Mouse (Mus musculus) urinary bladder, postnatal 36 days (tissue): ENCODE data around the gene Usp22.
"Not testable (repeated sequence)": the region's sequence is repeated elsewhere in the genome, so short reads cannot be mapped to it uniquely, and the experiment has no call there.

Experiments
- DNase-seq, 2 experiments: peaks; one replicate each; pipeline ENCODE4 v3.0.0; 2022; ENCODE audit warnings: low spot score in 2 of 2, mixed read lengths in 1 of 2

Usp22 gene

DNA sequence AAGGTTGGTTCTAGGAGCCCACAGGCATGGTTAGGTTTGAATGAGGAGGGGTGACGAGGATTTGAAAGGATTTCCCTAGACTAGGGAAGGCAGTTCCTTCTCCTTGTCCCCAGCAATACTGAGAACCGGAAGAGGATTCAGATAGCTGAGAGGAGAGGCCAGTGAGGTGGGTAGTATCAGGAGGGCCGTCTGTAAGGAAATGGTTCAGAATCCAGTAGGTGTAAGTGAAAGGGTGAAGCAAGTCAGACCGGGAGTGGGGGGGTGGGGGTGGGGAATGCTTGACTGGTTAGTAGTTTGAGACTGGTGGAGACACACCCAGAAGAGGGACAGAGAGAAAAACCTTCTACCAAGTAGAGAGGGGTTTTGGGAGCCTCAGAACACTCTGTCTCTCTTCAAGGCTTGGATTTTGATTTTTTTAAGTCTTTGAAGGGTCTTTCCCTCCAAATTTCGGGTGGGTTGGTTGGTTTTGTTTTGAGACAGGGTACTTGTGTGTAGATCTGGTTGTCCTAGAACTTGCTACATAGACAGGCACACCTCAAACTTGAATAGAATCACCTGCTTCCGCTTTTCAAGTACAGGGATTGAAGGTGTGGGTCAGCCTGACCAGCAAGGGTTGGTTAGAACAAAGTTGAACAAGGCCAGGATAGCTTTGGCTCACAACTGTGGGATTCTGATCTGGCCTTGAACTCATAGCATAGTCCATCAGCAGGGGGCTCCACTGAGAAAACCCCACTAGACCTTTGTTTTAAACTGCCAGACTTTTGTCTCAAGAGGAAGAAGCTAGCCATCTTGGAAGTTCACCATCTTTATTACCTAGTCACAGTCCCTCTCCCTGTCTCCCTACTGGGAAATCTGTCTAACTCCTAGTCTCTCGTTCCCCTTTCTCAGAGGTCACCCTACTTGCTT is 31.0 kb downstream of the Usp22 start:
- no peak for DNase-seq

DNA sequence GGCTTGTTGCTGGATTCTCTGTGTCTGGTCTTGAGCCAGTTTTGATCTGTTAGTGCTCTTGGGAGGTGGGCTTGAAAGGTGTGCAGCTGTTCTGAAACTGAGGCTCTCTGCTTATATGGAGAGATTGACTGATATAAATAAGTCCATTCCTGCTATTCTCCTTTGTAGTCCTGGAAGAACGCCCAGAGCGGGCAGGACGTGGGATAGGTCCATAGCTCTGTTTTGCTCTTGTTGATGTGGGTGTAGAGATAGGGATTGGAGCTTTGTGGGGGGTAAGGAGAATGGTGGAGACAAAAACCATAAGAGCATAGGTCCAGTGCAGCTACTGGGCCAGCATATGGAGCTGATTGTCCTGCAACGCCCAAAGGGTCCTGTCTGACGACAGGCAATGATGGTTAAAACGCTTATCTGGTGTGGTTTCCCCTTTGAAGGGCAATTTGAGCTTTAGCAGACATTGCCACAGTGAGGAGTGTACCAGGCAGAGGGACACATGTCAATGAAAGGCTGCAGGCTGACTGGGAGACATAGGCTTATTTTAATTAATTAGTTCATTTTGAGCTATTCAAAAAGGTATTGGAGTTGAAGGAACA is 31.8 kb downstream of the Usp22 start:
- no peak for DNase-seq

DNA sequence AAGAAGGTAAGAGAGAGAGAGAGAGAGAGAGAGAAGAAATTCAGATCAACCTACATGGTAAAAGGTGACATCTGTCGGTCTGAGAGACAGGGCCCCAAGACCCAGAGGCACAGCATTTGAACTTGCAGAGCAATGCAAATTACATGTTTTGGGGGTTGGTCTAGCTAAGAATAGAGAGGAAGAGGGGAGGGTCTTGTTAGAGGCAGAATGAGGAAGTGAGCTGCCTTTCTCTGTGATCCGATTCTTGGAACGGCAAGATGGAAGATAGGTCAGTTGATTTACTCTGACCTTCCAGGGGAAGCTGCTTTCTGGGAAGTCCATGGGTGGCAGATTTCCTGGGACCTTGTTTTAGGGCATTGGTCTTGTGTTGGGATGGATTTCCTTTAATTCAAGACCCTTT is 32.6 kb downstream of the Usp22 start:
- no peak for DNase-seq

GRCm38 (mm10) chr11:61141693-61142092 is 33.2 kb downstream of the Usp22 start:
- no peak for DNase-seq

DNA sequence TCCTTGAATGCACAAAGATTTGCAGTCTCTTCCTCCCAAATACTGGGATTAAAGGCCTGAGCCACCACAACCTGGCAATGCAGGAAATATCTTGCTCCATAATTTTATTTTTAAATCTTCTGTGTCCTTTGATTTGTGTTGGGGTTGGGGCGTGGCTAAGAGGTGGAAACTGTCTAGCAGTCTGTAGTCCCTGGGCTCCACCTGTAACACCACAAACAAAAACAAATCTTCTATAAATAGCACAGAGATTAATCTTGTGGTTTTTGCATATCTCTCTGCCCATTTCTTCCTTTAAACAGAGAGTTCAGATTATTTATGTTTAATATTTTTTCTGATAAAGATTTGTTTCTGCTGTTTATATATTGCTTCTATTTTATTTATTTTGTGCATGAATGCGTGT is 41.9 kb downstream of the Usp22 start:
- no peak for DNase-seq

DNA sequence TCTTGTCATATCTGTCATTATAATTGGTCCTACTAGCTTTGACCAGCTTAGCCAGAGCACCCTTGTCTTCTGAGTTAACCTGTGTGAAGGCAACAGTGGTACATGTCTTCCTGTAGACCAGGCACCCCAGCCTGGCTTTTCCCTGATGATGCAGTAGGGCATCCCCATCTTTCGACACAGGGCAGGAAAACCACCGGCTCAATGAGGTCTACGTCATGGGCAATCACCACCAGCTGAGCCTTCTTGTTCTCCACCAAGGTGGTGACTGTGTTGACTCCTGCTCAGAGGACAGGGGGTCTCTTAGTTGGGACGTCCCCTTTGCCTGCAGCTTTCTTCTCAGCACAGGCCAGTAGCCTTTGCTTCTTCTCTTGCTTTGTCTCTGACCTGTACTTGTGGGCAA is 44.2 kb downstream of the Usp22 start:
- not testable (repeated sequence) for DNase-seq

DNA sequence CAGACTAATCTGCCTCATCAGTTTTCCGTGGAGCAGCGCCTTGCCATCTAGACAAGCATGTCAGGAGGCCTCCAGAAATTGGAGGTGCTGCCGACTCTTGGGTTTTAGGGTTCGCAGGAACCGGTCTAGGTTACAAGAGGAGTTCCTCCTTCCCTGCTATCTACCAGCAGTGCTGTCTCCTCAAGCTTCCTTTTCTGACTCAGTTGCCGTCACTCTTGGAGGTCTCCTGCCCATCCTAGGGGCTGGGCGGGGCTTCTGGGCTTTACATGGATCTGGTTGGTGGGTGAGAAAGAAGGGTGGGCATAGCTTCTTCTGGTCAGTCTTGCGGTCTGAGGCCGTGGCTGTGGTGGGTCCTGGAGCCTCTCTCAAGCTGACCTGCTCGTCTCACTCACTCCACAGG is 45.5 kb downstream of the Usp22 start:
- DNase-seq, result no peak

GRCm38 (mm10) chr11:61127421-61128055 is 47.3 kb downstream of the Usp22 start:
- DNase-seq, result no peak

DNA sequence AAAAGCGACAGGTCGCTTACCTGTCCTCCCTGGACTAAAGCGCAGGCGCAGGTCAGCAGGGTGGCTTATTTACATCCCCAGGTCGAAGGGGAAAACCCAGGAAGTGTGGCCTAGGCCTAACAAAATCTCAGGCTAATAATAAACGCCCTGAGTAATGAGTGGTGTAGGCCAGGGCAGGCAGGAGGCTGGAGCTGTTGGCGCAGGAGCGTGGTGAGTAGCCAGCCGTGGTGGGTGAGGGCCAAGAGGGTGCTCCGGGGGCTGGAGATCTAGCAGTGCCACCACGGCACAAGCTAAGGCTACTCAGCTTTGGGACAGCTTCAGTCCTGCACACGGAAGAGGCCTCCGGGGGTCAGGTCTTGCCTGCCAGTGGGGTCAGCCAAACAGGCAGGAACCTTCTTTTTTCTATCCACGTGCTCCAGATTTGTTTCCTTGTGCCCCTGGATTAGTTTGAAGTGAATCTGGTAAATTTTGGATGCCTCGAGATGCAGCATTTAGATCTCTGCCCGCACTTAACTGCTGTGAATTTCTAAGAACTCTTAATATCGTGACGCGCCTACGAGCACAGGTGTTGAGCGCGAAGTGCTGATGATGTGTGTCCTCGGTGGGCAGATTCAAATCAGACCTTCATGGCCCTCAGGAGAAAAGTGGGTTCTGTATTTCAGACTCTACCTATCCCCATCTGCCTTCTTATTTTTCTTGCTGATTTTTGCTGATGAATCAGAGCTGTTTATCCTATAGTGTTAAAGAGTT is 48.1 kb downstream of the Usp22 start, which contains the start of gene Tnfrsf13b:
Gene Tnfrsf13b (plus strand): TSS at position 150 of the 750 bp plus-strand sequence.
- no peak for DNase-seq

- DNase-seq, result no peak
Observed at GRCm38 (mm10) chr11:61125970-61126369, 48.9 kb downstream of the Usp22 start.

- DNase-seq, result no peak
Observed at GRCm38 (mm10) chr11:61123886-61124285, 51.0 kb downstream of the Usp22 start.

GRCm38 (mm10) chr11:61122769-61123288 is 52.0 kb downstream of the Usp22 start:
- DNase-seq, result no peak

DNA sequence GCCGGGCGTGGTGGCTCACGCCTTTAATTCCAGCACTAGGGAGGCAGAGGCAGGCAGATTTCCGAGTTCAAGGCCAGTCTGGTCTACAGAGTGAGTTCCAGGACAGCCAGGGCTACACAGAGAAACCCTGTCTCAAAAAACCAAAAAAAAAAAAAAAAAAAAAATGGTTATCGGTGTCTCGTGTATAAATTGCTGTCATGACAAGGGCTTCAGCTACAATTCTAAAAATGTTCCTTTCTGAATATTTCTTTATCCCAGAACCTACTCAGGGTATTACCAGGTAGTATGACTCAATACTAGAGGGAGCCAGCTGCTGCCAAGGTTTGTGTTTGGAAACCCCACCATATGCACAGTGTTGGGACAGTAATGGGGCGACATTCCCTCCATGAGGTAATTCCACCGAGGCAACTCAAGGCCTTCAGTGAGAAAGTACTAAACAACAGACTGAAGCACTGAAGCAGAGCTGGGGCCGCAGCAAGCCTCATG is 52.5 kb downstream of the Usp22 start:
- DNase-seq, result no peak

- DNase-seq, result no peak
Observed at GRCm38 (mm10) chr11:61119996-61120583, 54.8 kb downstream of the Usp22 start.

DNA sequence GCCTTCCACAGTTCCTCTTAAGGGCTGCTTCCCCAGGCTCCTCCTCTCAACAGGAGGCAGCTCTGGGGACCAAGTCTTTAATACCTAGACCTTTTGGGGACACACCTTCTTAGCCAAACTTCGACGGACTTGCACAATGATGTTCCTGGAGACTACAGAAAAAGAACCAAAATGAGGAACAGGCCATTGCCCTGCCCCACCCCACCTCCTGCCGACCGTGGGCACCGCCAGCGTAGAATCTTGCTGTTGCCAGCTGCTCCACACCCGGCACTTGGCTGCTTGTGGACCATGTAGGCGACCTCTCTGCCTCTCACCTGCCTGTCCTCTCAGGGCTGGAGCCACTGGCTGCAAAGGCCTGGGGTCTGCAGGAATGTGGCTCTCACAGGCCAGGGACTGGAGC is 58.6 kb downstream of the Usp22 start:
- DNase-seq, result no peak

DNA sequence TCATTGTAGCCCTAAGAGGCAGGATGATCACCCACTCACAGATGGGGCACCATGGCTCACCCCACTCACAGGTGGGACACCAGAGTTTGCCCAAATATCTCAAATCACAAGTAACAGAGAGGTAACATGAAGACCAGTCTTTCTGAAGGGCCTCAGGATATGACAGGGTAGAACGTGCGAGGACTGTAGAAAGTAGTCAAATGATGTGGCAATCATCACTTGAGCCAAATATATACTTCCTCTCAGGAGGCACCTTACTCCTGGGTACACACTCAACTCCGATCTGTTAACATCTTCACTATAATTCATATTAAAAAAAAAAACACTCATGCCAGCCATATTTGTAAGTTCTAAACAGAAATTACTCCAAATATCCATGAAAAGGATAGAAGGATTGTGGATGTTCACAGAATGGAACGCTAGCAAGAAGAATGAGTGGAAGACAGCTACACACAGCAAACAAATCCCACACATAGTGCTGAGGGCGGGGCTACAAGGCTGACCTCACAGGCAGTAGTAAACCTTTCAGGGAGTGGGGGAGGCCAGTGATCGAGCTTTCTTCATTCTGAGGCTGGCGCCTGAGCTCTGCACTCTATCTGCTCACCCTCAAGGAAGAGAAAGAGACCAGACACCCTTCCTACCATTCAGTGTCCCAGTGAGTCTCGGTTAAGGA is 62.4 kb downstream of the Usp22 start:
- no peak for DNase-seq

DNA sequence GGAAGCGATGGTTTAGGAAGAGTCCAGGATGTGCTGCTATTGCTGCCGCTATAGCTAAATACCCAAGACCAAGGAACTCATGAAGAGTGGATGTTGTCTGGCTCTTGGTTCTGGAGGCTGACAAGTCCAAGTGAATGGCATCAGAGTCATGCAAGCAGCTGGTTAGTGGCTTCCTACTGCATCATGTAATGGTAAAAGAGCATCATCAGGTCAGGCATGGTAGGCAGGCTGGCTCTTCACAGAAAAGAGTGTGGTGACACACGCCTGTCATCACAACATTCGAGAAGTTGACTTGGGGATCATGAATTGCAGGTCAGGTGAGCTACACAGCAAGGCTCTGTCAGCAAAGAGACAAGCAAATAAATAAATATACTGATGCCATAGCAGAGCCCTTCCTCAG is 63.4 kb downstream of the Usp22 start:
- no peak for DNase-seq

GRCm38 (mm10) chr11:61110928-61111327 is 63.9 kb downstream of the Usp22 start:
- no peak for DNase-seq

GRCm38 (mm10) chr11:61110113-61110512 is 64.7 kb downstream of the Usp22 start:
- DNase-seq, result no peak

- DNase-seq, result no peak
Observed at GRCm38 (mm10) chr11:61109707-61110106, 65.1 kb downstream of the Usp22 start.

DNA sequence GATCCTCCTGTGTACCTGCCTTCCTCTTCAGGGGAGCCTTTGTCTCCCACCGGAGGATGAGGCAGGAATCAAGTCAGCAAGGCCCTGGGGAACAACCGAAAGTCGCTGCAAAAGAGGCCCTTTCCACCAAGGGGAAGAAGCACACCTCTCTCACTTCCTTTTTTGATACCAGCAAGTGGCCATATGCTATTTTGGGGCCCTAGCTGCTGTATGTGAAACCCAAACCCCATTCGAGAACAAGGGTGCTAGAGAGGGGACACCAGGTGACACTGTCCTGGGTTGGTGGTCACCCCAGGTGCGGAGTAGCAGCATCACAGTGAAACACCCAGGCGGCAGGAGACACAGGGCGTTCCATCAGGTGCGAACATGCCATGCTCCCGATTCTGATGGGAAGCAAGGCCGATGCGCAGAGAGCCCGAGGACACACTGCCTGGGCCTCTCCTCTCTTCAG is 65.9 kb downstream of the Usp22 start:
- no peak for DNase-seq
